In the genomic region with DNA sequence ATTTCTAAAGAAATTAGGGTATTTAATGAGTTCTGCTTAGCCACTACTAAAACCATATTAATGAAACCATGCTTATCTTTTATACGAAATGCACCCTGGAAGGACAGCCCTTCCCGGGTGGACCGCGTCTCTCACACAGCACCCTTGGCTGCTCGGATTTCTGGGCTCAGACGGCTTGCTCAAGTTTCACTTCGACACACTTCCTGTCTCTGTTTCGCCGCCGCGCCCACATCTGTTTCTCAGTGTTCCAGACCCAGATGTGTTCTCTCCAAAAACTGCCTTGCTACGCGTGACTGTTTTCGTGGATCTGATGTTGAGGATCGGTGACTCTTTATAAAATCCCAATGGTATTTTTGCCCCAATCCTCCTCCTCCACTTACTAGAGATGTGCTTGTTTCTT, we compare ENCODE assay signal across 10 mouse cellular contexts.
A peak's percentile ranks its signal among the peaks of the same experiment; 100 is the strongest.
DNase-seq lines count a peak whose midpoint lies in the region.
"Had no signal": no experiment of that assay in that cellular context is flagged by ENCODE, and none has a peak within 500 bp of the region (broad histone marks: within the 10 kb centered on the region; RNA-seq: fewer than 3 reads in every experiment).

No protein-coding gene starts in this region.

- H3K27me3 ChIP-seq in heart, embryonic 10.5 days (ENCODE audit: insufficient read depth, poor library complexity, severe bottlenecking): no peaks in the 10 kb centered on the region; the same call in 1 of the 2 replicates
- H3K27me3 ChIP-seq in midbrain, embryonic 10.5 days (ENCODE audit: low read depth, poor library complexity, severe bottlenecking): no peaks in the 10 kb centered on the region
- H3K27me3 ChIP-seq: liver, embryonic 12.5 days had no signal

- H3K4me1 ChIP-seq in heart, embryonic 10.5 days: no peaks in the 10 kb centered on the region
- H3K4me1 ChIP-seq in brown adipose tissue, adult 24 weeks (ENCODE audit: control insufficient read depth, insufficient read depth, insufficient read length, low read length): peaks cover 7% of the 10 kb centered on the region; the same call in 1 of the 2 replicates
- peaks cover 8% of the 10 kb centered on the region for H3K4me1 ChIP-seq in midbrain, embryonic 10.5 days
- H3K4me1 ChIP-seq: liver, embryonic 12.5 days had no signal

- no peaks in the 10 kb centered on the region for H3K9me3 ChIP-seq in heart, embryonic 10.5 days
- H3K9me3 ChIP-seq in midbrain, embryonic 10.5 days (replicated peaks): no peaks in the 10 kb centered on the region
- H3K9me3 ChIP-seq: liver, embryonic 12.5 days had no signal

- WGBS in heart, embryonic 10.5 days: 86% methylated on average over 15 of the region's 15 CpGs
- WGBS in midbrain, embryonic 10.5 days: 91% methylated on average over 15 of the region's 15 CpGs

- no peaks in the 10 kb centered on the region for H3K36me3 ChIP-seq in heart, embryonic 10.5 days
- H3K36me3 ChIP-seq in midbrain, embryonic 10.5 days: no peaks in the 10 kb centered on the region
- H3K36me3 ChIP-seq: liver, embryonic 12.5 days had no signal

- DNase-seq in heart, adult 11 months: peak; percentile 95
- no peak for DNase-seq in heart, embryonic 10.5 days (ENCODE audit: low spot score)
- DNase-seq in heart, adult 8-10 months (ENCODE audit: low spot score): peak; percentile 44
- DNase-seq in lung, postnatal 10 days: peak; percentile 57
- DNase-seq in midbrain, embryonic 10.5 days (ENCODE audit: low spot score): no peak
- no peak for DNase-seq in cerebellum, adult 18-20 months
- no peak for DNase-seq in cerebellum, postnatal 10 days
- DNase-seq: forebrain, postnatal 0 days had no signal

- H3K27ac ChIP-seq in heart, embryonic 10.5 days: no peak overlapping the region
- peak overlapping the region; percentile 76 for H3K27ac ChIP-seq in brown adipose tissue, adult 24 weeks (replicated peaks; ENCODE audit: low read depth, low read length)
- no peak overlapping the region for H3K27ac ChIP-seq in midbrain, embryonic 10.5 days (replicated peaks)
- H3K27ac ChIP-seq: liver, embryonic 12.5 days had no signal

- no peak overlapping the region for H3K4me3 ChIP-seq in heart, embryonic 10.5 days
- peak overlapping the region; percentile 30 for H3K4me3 ChIP-seq in brown adipose tissue, adult 24 weeks (ENCODE audit: insufficient read depth, low read depth, low read length)
- no peak overlapping the region for H3K4me3 ChIP-seq in midbrain, embryonic 10.5 days
- H3K4me3 ChIP-seq: liver, embryonic 12.5 days had no signal

Comparison
In these comparisons a context has a peak if more than half of its experiments do, and no peak if none do; other contexts are left out.
1. DNase-seq: peak in heart, adult 11 months (single experiment), heart, adult 8-10 months (single experiment) and lung, postnatal 10 days (single experiment); none in heart, embryonic 10.5 days (single experiment), midbrain, embryonic 10.5 days (single experiment), cerebellum, adult 18-20 months (0 of 2) and cerebellum, postnatal 10 days (0 of 2).